Mouse (Mus musculus) spleen, postnatal 0 days (tissue): Measurements from ENCODE around the gene Mis18a. TPM values are rescaled to one million over a fixed set of nuclear protein-coding genes. Genes with fewer than 3 reads are reported as not detected.

Experiments used
- polyA plus RNA-seq: library from polyadenylated mRNA; unstranded; fragments of >200 nt; fragmentation: Nextera tagmentation; extraction: Ambion mirVana; gene quantifications from 2 replicates; pipeline ENCODE4 v1.2.1, GENCODE M21; 2015

The Mis18a gene
- polyA plus RNA-seq: 70.6 and 76.0 TPM in 2 replicates

GRCm38 (mm10) chr16:90727233-90728115, at the start of gene Mis18a:
Mis18a (minus strand) TSS chr16:90727404.

GRCm38 (mm10) chr16:90738092-90738956, 11.1 kb upstream of the Mis18a start, which contains the start of gene Mrap:
Mrap (plus strand) TSS chr16:90738207.

Other genes with a start within 250 kb of the Mis18a start
- 22.1 and 22.5 TPM in 2 replicates for gene Mrap, start 10.8 kb upstream of the Mis18a start, polyA plus RNA-seq
- gene Urb1, start 83.0 kb upstream of the Mis18a start, polyA plus RNA-seq: 5.1 and 5.5 TPM in 2 replicates
- 0.77 and 0.81 TPM in 2 replicates for gene Eva1c, start 99.3 kb upstream of the Mis18a start, polyA plus RNA-seq
- gene Cfap298, start 207.7 kb upstream of the Mis18a start, polyA plus RNA-seq: 25.9 and 30.3 TPM in 2 replicates